Mouse (Mus musculus): ENCODE results near the gene Gm21679.
"Not testable (repeated sequence)": the region's sequence is repeated elsewhere in the genome, so short reads cannot be mapped to it uniquely, and the experiment has no call there.

The Gm21679 gene

GRCm38 (mm10) chrY:29683270-29683669, at the start of gene Gm21679:
Gm21679 (minus strand) TSS chrY:29683370.
- in situ Hi-C loops (cut with MboI; ENCODE audit: low sequenced_read_pairs) = not testable (repeated sequence)

All from CH12F3 (cell line).